Mouse (Mus musculus) kidney, postnatal 0 days (tissue): ENCODE data around the gene Efcab1. TPM values are rescaled to one million over a fixed set of nuclear protein-coding genes. Genes with fewer than 3 reads are reported as not detected.

Source experiments
- ATAC-seq: fragments of 200-750 bp; cut with Nextera tagmentation; replicated peaks from 2 replicates; pipeline ENCODE4 v1.8.0; 2017; ENCODE audit warnings: low read depth, moderate number of reproducible peaks, moderate TSS enrichment, moderate library complexity; ENCODE audit not compliant: low FRiP score
- DNase-seq: peaks from one replicate; pipeline ENCODE4 v3.0.0-alpha.2; 2016; ENCODE audit warnings: low spot score
- H3K27ac ChIP-seq: fragments of 300-500 bp; sonication (generic); 2 replicates; pipeline ENCODE4 v1.5.1; 2014; ENCODE audit warnings: mild to moderate bottlenecking
- H3K27me3 ChIP-seq: fragments of 300-500 bp; sonication (generic); 2 replicates; pipeline ENCODE4 v1.6.1; 2014; ENCODE audit warnings: low read length, mixed read lengths; ENCODE audit not compliant: insufficient read depth
- H3K36me3 ChIP-seq: fragments of 300-500 bp; sonication (generic); 2 replicates; pipeline ENCODE4 v1.6.1; 2014; ENCODE audit warnings: low read length, mixed read lengths; ENCODE audit not compliant: insufficient read depth
- H3K4me1 ChIP-seq: fragments of 300-500 bp; sonication (generic); replicated peaks from 2 replicates; pipeline ENCODE4 v1.6.1; 2014; ENCODE audit warnings: antibody characterized with exemption, low read length, mixed read lengths; ENCODE audit not compliant: insufficient read depth
- H3K4me2 ChIP-seq: fragments of 300-500 bp; sonication (generic); 2 replicates; pipeline ENCODE4 v1.6.1; 2014; ENCODE audit warnings: mild to moderate bottlenecking, low read length, moderate library complexity, mixed read lengths
- H3K4me3 ChIP-seq: fragments of 300-500 bp; sonication (generic); replicated peaks from 2 replicates; pipeline ENCODE4 v1.5.1; 2014; ENCODE audit warnings: low read depth, low read length
- H3K9ac ChIP-seq: fragments of 300-500 bp; sonication (generic); 2 replicates; pipeline ENCODE4 v1.6.1; 2014; ENCODE audit warnings: low read depth, low read length
- H3K9me3 ChIP-seq: fragments of 300-500 bp; sonication (generic); replicated peaks from 2 replicates; pipeline ENCODE4 v1.6.1; 2016; ENCODE audit warnings: low read length, inconsistent platforms, mixed read lengths
- CTCF ChIP-seq: IDR thresholded peaks from 2 replicates; pipeline ENCODE4 v1.5.1; 2016; ENCODE audit warnings: antibody characterized with exemption, low read depth, mild to moderate bottlenecking, moderate library complexity
- WGBS: fragments of 180-500 bp; shearing (Covaris S2); extraction: QIAGEN DNeasy Blood & Tissue Kit; methylation state at CpG from one replicate; pipeline ENCODE4 v1.1.7; 2014; 5-methylcytosine and 5-hydroxymethylcytosine counted together
- polyA plus RNA-seq: library from polyadenylated mRNA; unstranded; fragments of >200 nt; fragmentation: Nextera tagmentation; extraction: Ambion mirVana; gene quantifications from 2 replicates; pipeline ENCODE4 v1.2.1, GENCODE M21; 2015

Gene Efcab1
- 2.3 and 3.0 TPM in 2 replicates for polyA plus RNA-seq

- Histone ChIP-seq H3K4me2 (peak within 1 kb of the TSS; percentile 38), H3K4me1 (no peaks in the 10 kb centered on the region), H3K9ac (no peak within 1 kb of the TSS), H3K9me3 (no peaks in the 10 kb centered on the region), H3K27ac (no peak within 1 kb of the TSS), H3K36me3 (no peaks in the 10 kb centered on the region), H3K4me3 (no peak within 1 kb of the TSS), H3K27me3 (peaks cover 3% of the 10 kb centered on the region; the same call in 1 of the 2 replicates)
- DNase-seq (peak; percentile 2), ATAC-seq (peak; percentile 84)
- no peak for TF ChIP-seq CTCF
- WGBS = 11% methylated on average over 15 of the region's 15 CpGs
Observed at GRCm38 (mm10) chr16:14906393-14907100, at the start of gene Efcab1. Gene Efcab1 (plus strand): TSS chr16:14906606.

DNA sequence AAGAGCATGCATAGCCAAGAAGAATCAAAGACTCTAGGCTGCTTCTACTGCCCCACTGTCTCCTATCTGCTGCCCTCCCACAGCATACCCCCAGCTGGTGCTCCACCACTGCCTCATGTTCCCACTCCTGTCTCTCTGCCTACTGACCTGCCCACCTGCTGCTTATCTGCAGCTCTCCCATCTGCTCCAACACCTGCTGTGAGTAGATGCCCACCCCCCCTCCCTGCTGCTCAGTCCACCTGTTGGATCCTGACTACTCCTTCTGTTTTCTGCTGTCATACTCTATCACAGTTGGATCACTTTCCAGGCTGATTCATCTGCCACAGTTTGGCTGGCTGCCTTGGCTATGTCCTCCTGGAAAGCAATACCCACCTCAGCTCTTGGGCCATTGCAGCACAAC is 47.0 kb upstream of the Efcab1 start:
- no peak for TF ChIP-seq CTCF
- no peak overlapping the region for H3K4me2 ChIP-seq
- H3K27me3 ChIP-seq = no peaks in the 10 kb centered on the region
- H3K4me1 ChIP-seq = no peaks in the 10 kb centered on the region
- H3K4me3 ChIP-seq = no peak overlapping the region
- DNase-seq (no peak), ATAC-seq (no peak)
- no peaks in the 10 kb centered on the region for H3K36me3 ChIP-seq
- H3K9ac ChIP-seq = no peak overlapping the region
- no peak overlapping the region for H3K27ac ChIP-seq
- H3K9me3 ChIP-seq = no peaks in the 10 kb centered on the region

GRCm38 (mm10) chr16:14884916-14885315 is 21.5 kb upstream of the Efcab1 start:
- Histone ChIP-seq H3K4me2 (no peak overlapping the region), H3K9me3 (no peaks in the 10 kb centered on the region), H3K4me1 (no peaks in the 10 kb centered on the region), H3K9ac (no peak overlapping the region), H3K27me3 (no peaks in the 10 kb centered on the region), H3K27ac (no peak overlapping the region), H3K4me3 (no peak overlapping the region), H3K36me3 (no peaks in the 10 kb centered on the region)
- whole genome bisulfite sequencing = 92% methylated on average over 2 of the region's 2 CpGs
- TF ChIP-seq CTCF = no peak
- DNase-seq (no peak), ATAC-seq (no peak)

DNA sequence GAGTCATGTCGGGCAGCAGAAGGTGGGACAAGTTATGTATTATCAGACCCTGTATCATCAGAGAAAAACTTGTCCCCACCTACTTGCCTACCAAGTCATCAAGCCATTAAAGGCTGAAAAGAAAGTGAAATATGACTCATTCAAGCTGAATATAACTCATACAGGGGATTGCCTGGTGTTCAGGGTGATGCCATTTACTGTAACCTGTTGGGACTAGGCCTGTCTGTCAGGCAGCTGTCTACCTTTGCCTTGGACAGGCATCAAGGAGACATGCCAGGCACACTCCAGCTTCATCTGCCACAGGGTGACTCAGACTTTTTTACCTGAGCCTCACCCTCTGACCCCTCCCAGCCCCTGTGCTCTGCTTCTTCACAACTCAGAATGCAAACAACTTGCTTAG is 21.0 kb upstream of the Efcab1 start:
- H3K9me3 ChIP-seq = no peaks in the 10 kb centered on the region
- ATAC-seq = no peak
- 75% methylated on average over 1 of the region's 1 CpGs for WGBS

GRCm38 (mm10) chr16:14892492-14892891 is 13.9 kb upstream of the Efcab1 start:
- Histone ChIP-seq H3K4me1 (no peaks in the 10 kb centered on the region), H3K4me2 (no peak overlapping the region), H3K9me3 (no peaks in the 10 kb centered on the region), H3K27me3 (no peaks in the 10 kb centered on the region), H3K36me3 (no peaks in the 10 kb centered on the region), H3K9ac (no peak overlapping the region), H3K4me3 (no peak overlapping the region), H3K27ac (no peak overlapping the region)
- DNase-seq (no peak), ATAC-seq (no peak)
- TF ChIP-seq CTCF = no peak
- WGBS = 71% methylated on average over 3 of the region's 3 CpGs

More for the DNA sequence above, 21.0 kb upstream of the Efcab1 start:
- TF ChIP-seq CTCF = no peak
- H3K27me3 ChIP-seq = no peaks in the 10 kb centered on the region
- no peak overlapping the region for H3K4me3 ChIP-seq
- DNase-seq = no peak
- no peak overlapping the region for H3K9ac ChIP-seq
- no peaks in the 10 kb centered on the region for H3K36me3 ChIP-seq
- no peaks in the 10 kb centered on the region for H3K4me1 ChIP-seq
- no peak overlapping the region for H3K27ac ChIP-seq
- H3K4me2 ChIP-seq = no peak overlapping the region

- H3K4me2 ChIP-seq = no peak overlapping the region
- TF ChIP-seq CTCF = no peak
Observed at GRCm38 (mm10) chr16:14893864-14894263, 12.5 kb upstream of the Efcab1 start.

GRCm38 (mm10) chr16:14894713-14895112 is 11.7 kb upstream of the Efcab1 start:
- no peak for TF ChIP-seq CTCF
- WGBS = 48% methylated on average over 1 of the region's 1 CpGs

More at GRCm38 (mm10) chr16:14893864-14894263, 12.5 kb upstream of the Efcab1 start:
- no peaks in the 10 kb centered on the region for H3K36me3 ChIP-seq
- no peaks in the 10 kb centered on the region for H3K4me1 ChIP-seq
- no peak overlapping the region for H3K4me3 ChIP-seq
- peak overlapping the region; percentile 71 for H3K27ac ChIP-seq
- ATAC-seq (no peak), DNase-seq (peak; percentile 25)
- H3K9me3 ChIP-seq = no peaks in the 10 kb centered on the region
- WGBS = 55% methylated on average over 4 of the region's 4 CpGs
- no peak overlapping the region for H3K9ac ChIP-seq
- H3K27me3 ChIP-seq = no peaks in the 10 kb centered on the region

More at GRCm38 (mm10) chr16:14894713-14895112, 11.7 kb upstream of the Efcab1 start:
- ATAC-seq = no peak; the same call in 1 of the 2 replicates
- no peak overlapping the region for H3K4me2 ChIP-seq
- no peak overlapping the region for H3K9ac ChIP-seq
- H3K36me3 ChIP-seq = no peaks in the 10 kb centered on the region
- H3K4me1 ChIP-seq = no peaks in the 10 kb centered on the region
- peak overlapping the region; percentile 60 for H3K27ac ChIP-seq
- no peaks in the 10 kb centered on the region for H3K9me3 ChIP-seq
- no peak overlapping the region for H3K4me3 ChIP-seq
- H3K27me3 ChIP-seq = no peaks in the 10 kb centered on the region
- peak; percentile 82 for DNase-seq
